Mouse (Mus musculus) neural tube, postnatal 0 days (tissue): Measurements from ENCODE around the gene Rab25. TPM values are rescaled to one million over a fixed set of nuclear protein-coding genes. Genes with fewer than 3 reads are reported as not detected.

ENCODE experiments used
- microRNA counts: library from miRNA; unstranded; fragments of <30 nt; microRNA quantifications from one replicate; lab custom pipeline; 2015
- microRNA-seq: library from miRNA; unstranded; fragments of <30 nt; microRNA quantifications from one replicate; pipeline ENCODE4, GENCODE M21; 2016
- polyA plus RNA-seq: library from polyadenylated mRNA; unstranded; fragments of >200 nt; fragmentation: Nextera tagmentation; extraction: Ambion mirVana; gene quantifications from 2 replicates; pipeline ENCODE4 v1.2.1, GENCODE M21; 2015

Gene Rab25
- polyA plus RNA-seq: 0.57 and 0.69 TPM in 2 replicates

GRCm38 (mm10) chr3:88548180-88548917 is at the start of gene Rab25:
Gene Rab25, minus strand, starts transcription at chr3:88548300.

DNA sequence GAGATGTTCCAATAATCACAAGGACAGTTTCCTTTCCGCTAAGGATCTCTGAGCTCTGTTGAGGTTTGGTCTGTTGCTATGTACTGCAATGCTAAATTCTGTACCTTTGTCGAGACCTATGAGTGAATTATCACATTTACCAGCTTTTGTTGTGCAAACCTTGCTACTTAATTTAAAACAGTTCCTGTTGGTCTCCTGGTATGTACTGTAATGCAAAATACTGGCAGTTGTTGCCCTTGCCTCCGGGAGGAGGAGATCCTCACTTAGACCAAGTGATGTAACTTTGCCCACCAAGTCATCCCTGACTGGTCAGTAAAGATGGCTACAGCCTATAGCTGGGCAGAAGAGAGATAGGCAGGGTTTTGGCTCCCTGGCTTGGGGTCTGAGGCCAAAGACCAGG is 27.4 kb upstream of the Rab25 start, which contains the start of gene Ssr2:
Gene Ssr2 (plus strand): TSS at position 337 of the 400 bp plus-strand sequence.

GRCm38 (mm10) chr3:88553525-88553879 is 5.4 kb upstream of the Rab25 start, which contains the start of gene Ubqln4:
Gene Ubqln4, plus strand, starts transcription at chr3:88553758.

GRCm38 (mm10) chr3:88552676-88553524 is 4.8 kb upstream of the Rab25 start, which contains the start of gene Lamtor2:
Gene Lamtor2, minus strand, starts transcription at chr3:88553074.

DNA sequence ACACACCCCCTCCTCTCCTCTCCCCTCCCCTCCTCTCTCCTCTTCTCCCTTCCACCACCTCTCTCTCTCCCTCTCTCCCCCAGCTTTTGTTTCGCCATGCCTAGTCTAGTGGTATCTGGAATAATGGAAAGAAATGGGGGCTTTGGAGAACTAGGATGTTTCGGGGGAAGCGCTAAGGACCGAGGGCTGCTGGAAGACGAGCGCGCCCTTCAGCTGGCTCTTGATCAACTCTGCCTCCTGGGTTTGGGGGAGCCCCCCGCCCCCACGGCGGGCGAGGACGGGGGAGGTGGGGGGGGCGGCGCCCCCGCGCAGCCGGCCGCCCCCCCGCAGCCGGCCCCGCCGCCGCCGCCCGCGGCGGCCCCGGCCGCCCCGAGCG is 15.8 kb downstream of the Rab25 start, which contains the start of gene Mex3a:
Gene Mex3a (plus strand): TSS at position 97 of the 376 bp plus-strand sequence.

DNA sequence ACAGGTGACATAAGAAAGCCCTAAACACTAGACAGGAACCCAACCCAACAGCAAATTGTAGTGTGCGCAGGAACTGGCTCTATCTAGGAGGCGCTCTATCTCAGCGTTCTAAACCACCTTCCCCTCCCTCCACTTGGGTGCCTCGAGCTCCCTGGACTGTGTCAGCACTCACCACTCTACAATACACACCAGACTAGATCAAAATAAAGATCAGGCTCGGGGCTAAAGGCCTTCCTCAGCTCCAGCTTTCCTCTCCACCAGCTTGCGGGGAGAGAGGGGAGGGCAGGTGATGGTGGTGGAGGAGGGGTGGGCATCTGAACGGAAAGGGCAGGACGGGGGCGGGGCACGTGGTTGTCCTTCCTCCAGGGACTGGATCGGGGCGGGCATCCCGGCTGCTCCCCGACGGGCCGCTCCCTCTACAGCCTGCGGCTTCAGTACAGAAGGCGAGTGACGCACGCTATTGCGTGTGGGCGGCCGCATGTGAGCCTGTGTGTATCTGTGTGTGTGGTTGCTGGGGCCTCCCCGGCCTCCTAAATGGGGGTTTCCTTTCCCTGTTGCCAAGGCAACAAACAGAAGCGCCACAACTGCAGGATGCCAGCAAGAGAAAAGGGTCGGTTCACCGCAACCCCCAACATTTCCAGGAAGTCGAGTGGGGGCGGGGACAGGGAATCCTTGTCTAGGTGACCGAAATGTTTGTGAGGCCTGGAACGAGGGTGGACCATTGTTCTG is 38.2 kb downstream of the Rab25 start, which contains the start of gene Lmna:
Gene Lmna (minus strand): TSS at position 265 of the 729 bp plus-strand sequence.

MicroRNAs within 50 kb of the gene (microRNA counts, 519-probe panel; counts per million panel counts)
- microRNA mmu-miR-1905 (lab: Ali Mortazavi, UCI): 40.5 counts per million

Small RNA genes within 50 kb of the gene (microRNA-seq; reads per million reads assigned to microRNA genes)
- gene Mir1905: not detected

Other genes with a start within 250 kb of the Rab25 start
- 132 and 139 TPM in 2 replicates for gene Glmp, start 223.3 kb downstream of the Rab25 start, polyA plus RNA-seq
- gene Tmem79, start 212.2 kb downstream of the Rab25 start, polyA plus RNA-seq: 1.5 TPM in 2 replicates
- 37.5 and 39.9 TPM in 2 replicates for gene Smg5, start 212.0 kb downstream of the Rab25 start, polyA plus RNA-seq
- 8.0 and 11.4 TPM in 2 replicates for gene Paqr6, start 183.7 kb downstream of the Rab25 start, polyA plus RNA-seq
- gene Bglap3, start 175.6 kb downstream of the Rab25 start, polyA plus RNA-seq: not detected in 2 replicates
- gene Bglap2, start 169.6 kb downstream of the Rab25 start, polyA plus RNA-seq: 1.4 and 1.5 TPM in 2 replicates
- 2.0 and 2.5 TPM in 2 replicates for gene Bglap, start 163.8 kb downstream of the Rab25 start, polyA plus RNA-seq
- 29.2 and 33.8 TPM in 2 replicates for gene Pmf1, start 138.0 kb downstream of the Rab25 start, polyA plus RNA-seq
- 31.5 and 36.8 TPM in 2 replicates for gene Slc25a44, start 123.2 kb downstream of the Rab25 start, polyA plus RNA-seq
- 27.0 and 28.0 TPM in 2 replicates for gene Sema4a, start 87.1 kb downstream of the Rab25 start, polyA plus RNA-seq
- gene Lmna, start 38.3 kb downstream of the Rab25 start, polyA plus RNA-seq: 79.1 and 80.0 TPM in 2 replicates
- 7.9 and 10.1 TPM in 2 replicates for gene Mex3a, start 15.9 kb downstream of the Rab25 start, polyA plus RNA-seq
- 178 and 194 TPM in 2 replicates for gene Lamtor2, start 4.8 kb upstream of the Rab25 start, polyA plus RNA-seq
- gene Ubqln4, start 5.5 kb upstream of the Rab25 start, polyA plus RNA-seq: 29.3 and 34.0 TPM in 2 replicates
- 189 and 202 TPM in 2 replicates for gene Ssr2, start 27.6 kb upstream of the Rab25 start, polyA plus RNA-seq
- 53.1 and 58.9 TPM in 2 replicates for gene Arhgef2, start 57.7 kb upstream of the Rab25 start, polyA plus RNA-seq
- not detected in 2 replicates for gene Rxfp4, start 104.8 kb upstream of the Rab25 start, polyA plus RNA-seq
- gene Khdc4, start 137.5 kb upstream of the Rab25 start, polyA plus RNA-seq: 53.2 and 62.6 TPM in 2 replicates
- 71.7 and 73.6 TPM in 2 replicates for gene Rit1, start 168.5 kb upstream of the Rab25 start, polyA plus RNA-seq
- 244 and 246 TPM in 2 replicates for gene Syt11, start 226.9 kb upstream of the Rab25 start, polyA plus RNA-seq